Mouse (Mus musculus): ENCODE measurements at regions not wholly inside any gene's neighbourhood (a gene's known extent, or its start where the extent isn't known, plus 50 kb on each side); places are given as distances from the start of the nearest gene placed in this dataset.
A peak's percentile ranks its signal among the peaks of the same experiment; 100 is the strongest.

DNA sequence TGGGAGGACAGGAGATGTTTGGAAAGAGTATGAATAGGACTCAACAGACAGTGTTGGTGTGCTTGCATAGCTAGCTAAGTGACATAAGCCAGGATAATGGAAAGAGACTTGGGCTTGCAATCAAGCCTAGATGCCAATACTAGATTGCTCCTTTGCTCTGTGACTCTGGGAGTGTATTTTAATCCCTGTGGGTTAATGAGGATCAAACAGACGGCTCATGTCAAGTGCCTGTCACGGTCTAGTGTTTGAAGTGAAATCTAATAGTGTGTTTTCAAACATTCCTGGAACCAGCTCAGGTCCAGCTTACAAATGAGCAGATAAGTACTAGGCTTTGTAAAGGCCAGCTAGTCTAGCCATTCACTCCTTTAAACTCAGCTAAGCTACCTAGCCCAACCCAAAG, 64.1 kb upstream of the Ranbp3l start:
- no peak for DNase-seq (ENCODE audit: low spot score in 2 of 2)

DNA sequence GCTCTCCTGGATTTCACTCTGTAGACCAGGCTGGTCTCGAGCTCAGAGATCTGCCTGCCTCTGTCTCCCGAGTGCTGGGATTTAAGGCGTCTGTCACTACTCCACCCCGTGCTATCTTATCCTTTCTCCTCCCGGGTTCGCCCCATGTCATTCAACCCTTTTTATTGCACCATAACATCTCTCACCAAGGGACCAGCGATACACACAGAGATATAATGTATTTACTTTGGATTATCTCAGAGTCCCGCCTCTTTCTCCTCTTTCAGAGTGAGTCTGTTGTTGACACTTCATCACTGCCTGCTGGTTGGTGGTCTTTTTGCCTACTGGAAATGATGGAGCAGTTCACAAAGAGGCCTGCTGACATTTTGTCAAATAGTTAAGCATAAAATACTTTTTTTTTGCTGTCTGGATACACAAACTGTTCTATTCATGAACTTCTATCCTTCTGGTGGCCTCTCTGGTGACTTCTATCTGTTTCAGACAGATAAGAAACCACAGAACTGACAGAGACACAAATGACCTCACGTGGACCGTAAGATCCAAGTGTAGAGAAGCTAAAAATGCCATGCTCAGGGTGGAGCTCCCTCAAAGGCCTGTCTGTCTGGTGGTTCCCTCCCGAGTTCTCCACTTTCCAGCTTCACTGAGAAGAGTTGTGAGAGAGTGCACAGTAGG, 70.1 kb upstream of the Ranbp3l start:
- DNase-seq (ENCODE audit: low spot score in 2 of 2), result no peak

DNA sequence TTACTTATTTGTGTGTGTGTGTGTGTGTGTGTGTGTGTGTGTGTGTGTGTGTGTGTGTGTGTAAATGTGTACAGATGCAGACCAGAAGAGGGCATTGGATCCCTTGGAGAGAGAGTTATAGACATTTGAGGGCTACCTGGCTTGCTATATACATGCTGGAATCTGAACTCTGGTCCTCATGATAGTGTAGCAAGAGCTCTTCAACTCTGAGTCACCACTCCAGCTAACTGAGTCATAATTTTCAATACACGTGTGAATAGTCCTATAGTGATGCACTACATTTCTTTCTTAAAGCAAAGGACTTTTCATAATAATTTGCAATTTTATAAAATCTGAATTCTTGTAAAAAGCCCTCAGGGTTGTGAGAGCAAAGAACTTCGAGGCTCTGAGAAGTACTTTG, 70.9 kb upstream of the Ranbp3l start:
- DNase-seq (ENCODE audit: low spot score in 2 of 2), result no peak

DNA sequence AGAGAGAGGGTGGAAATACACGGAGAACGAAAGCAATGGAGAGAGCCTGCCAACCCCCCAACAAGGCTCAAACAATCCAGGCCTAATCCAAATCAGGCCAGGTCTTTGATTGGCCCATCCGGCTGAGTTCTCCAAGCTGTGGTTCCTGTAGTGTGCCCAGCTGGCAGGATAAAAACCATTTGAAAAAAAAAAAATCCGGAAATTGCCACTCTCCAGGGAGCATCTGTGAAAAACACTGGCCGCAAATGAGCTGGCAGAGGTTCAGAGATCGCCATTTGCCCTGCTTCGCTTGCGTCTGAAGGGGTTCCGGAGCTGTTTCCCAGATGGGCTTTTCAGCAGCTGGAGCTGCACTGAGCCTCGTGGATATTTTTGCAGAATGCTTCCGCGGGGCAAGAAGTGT, 71.4 kb upstream of the Ranbp3l start:
- peak; percentile 16 to 63 for DNase-seq (ENCODE audit: low spot score in 2 of 2)

DNA sequence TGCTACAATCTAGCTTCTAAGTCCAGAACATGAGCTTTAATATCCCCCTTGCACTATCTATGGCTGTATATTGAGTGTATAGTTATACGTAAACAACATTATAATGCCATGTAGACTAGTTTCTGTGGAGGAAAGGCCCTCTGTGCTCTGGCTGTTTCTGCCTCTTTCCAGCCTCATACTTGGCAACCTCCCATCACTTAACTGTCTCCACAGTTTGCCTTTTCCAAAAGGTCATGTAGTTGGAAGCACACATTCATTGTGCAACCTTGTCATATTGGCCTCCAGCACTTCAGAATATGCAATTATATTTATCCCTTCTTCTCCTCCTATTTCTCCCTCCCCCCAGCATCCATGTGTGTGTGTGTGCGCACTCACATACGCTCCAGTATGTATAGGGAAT, 82.2 kb upstream of the Ranbp3l start:
- DNase-seq (ENCODE audit: low spot score in 2 of 2), result no peak

DNA sequence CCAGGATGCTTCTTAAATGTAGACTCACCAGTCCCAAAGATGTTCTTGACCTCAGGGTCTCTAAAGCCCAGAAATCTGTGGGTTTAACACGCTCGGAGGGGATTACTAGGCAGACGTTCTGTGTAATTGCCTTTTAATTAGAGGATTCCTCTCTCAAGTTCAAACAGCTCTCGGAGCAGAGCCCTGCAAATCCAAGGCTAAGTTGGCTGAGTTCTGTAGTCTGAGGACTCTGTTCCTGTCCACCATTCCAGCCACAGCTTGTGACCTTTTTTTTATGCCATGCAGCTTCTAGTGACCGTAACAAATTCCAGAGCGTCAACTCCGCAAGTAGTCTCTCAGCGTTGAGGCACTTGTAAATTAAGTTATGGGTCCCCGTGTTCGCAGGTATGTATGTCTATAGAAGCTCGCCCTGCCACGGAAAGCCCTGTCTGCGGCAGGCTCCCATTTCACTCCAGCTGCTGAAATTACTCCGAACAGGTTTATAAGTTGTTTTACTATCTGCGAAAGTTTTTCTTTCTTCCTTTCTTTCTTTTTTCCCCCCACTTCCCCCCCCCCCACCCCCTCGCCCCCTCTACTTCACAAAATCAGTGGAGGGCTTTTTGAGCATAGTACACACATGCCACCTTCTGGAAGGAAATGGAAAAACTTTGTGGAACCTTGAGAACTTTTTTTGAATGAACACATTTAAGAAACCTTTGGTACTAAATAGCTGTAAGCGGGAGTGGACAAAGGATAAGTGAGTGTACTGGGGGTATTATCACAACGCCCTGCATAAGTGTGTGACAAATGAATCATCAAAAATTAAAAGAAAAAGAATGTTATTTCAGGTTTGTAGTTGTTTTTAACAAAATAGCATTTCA, 82.9 kb upstream of the Ranbp3l start:
- peak in 1 of 2 experiments; percentile 20 for DNase-seq (ENCODE audit: low spot score in 2 of 2)

DNA sequence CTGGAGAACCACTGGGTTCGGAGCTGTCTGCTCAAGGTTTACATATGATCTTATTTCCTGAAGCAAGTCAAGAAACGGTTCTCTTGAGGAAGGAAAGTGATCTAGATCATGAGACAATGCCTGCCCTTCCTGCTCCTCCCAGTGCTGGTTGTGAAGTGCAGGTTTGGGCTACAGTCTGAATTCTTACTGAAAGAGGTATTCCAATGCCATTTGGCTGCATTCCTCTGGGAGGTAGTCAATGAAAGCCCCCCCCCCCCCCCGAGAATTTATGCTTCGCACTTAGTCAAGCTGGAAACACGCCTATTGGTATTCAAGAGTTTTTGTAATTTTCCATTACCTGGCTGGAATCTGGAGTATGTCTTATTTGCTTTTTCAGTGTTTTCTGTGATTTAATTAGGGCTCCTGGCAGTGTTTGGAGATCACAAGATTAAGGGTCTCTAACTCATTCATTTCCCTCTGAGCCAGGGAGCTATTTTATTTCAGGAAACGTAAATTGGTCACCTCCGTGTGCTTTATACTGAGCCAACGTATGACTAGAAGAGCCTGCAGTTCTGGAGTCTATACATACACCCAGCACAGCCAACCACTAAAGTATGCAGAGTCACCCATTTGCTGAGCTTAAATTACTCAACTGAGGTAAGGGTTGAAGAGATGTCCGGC, 84.7 kb upstream of the Ranbp3l start:
- no peak for DNase-seq (ENCODE audit: low spot score in 2 of 2)

DNA sequence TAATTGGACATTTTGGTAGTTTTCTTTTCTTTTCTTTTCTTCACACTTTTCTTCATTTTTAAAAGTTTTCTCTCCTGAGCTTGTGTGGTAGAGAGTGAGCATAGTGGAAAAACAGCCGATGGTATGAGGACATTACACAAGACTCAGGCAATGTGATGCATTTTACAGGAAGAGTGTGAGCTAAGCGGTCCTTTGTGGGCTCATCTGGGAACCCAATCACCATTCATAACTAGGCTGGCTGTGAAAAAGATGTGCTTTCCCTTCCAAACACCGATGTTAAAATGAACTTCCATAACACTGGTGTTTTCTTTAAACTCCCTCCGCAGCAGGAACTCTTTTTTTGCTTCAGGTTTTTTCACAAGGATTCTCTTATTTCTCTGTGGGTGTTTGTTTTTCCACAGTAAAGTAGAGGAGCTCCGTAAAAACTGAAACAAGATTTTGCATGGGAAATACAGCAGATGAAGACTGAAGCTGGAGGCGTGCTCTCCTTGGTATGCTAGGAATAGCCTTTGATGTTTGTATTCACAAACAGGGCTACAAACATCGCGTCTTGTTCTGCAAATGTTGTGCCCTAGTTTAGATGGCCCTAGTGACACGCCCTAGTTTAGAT, 92.8 kb upstream of the Ranbp3l start:
- DNase-seq (ENCODE audit: low spot score in 2 of 2), result peak in 1 of 2 experiments; percentile 41

DNA sequence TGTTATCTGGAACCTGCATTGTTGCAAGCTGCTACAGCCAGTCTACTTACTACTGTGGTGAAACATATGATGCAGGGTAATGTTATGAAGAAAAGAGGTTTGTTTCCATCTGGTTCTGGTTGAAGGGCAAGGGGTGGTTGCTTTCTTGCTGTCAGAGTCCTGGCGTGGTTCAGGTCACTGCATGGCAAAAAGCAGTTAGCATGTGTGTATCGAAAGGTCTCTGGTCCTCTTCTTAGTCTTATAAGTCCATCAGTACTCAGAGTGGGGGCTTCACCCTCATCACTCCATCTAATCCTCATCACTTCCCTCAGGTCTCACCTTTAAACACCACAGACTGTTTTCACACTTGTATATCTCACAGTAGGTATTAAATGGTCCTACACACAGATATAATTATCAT, 99.7 kb upstream of the Ranbp3l start:
- DNase-seq (ENCODE audit: low spot score in 2 of 2), result no peak

DNA sequence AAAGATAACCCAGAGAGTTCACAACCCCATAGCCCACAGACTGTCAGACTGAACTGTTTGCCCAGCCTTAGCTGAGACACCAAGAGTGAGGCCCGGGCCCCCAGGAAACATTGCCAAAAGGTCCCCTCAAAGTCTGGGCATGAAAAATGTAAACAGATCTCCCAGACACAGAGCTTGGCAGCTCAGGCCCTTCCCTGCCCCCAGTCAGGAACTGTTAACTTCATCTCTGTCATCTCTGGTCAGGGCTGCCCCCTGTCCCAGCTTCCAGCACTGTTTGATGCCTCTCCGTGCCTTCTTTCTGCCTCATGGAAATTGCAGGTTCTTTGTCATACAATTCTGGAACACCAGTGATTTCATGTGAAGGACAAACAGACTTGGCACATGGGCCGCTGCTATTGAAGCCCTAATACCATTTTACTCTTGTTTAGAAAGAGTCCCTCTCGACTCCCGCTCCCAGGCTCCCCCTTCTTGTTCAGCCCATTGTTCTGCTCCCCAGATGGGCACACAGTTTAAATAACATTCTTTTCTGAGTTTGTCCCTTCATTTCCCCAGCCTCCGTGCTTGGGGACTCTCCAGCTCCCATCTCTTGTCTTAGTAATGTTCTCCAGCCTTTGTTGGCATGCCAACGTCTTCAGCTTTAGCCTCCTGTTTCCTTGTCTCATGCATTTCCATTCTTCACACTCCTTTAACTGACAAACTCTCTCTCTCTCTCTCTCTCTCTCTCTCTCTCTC, 100.4 kb upstream of the Ranbp3l start:
- DNase-seq (ENCODE audit: low spot score in 2 of 2), result no peak

DNA sequence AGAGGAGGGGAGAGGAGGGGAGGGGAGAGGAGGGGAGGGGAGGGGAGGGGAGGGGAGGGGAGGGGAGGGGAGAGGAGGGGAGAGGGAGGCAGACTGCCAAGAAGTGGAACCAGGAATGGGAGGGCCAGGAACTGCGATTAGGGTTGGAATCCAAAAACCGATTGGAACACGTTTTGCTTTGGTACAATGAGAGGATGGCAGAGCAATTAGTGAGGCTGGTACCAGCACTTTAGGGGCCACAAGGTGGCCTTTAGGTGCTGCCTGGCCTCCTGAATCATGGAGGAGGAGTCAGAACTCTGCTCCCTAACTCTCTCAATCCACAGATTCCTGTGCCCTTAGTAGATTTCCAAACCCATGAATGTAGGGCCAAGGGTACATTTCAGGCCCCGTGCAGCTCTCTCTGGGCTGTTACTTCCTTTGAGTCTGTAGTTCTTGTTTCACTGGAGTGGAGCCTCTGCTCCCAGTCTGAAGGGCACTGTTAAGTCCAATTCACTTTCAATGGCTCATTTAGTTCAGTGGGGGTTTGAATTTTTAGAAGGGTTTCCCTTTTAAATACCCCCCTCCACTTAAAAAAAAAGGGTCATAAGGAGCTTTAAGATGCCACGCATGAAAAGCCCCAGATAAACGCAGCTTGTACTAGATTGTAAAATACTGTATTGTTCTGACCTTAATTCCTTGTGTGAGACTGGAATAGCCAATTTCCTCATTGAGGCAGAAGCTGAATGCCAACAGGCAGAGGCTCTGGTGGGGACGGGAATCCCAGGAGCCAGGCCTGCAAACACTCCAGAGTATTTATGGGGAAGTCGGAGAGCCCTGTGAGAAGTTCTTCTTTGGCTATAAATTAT, 102.4 kb upstream of the Ranbp3l start:
- no peak for DNase-seq (ENCODE audit: low spot score in 2 of 2)

DNA sequence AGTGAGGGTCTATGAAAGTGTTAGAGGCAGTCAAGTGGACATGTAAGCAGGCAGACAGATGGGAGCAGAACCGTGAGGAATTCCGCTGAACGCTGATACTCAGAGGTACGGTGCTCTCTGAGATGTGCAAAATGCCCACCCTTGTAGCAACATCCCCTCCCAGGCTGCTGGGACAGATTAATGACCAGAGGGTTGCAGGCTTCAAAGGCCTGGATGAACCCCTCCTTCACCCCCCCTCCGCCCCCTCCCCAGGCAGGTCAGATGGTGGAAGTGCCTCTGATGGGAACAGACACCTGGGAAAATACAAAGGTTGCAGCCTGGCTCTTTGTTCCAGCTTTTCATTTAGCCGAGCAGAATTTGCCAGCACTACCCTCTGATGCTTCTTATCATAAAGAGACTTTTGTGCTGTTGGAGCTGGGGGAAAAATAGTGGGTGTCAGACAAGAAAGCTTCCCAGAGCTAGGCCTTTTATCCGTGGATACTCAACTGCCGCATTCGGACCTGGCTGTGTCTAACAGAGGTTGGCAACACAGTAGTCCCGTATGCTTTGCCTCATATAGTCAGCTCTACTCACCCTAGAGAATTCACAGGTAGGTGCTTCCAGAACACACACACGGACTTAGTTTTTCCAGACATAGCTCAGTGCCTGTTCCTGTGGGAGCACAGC, 111.2 kb upstream of the Ranbp3l start:
- DNase-seq (ENCODE audit: low spot score in 2 of 2), result no peak

DNA sequence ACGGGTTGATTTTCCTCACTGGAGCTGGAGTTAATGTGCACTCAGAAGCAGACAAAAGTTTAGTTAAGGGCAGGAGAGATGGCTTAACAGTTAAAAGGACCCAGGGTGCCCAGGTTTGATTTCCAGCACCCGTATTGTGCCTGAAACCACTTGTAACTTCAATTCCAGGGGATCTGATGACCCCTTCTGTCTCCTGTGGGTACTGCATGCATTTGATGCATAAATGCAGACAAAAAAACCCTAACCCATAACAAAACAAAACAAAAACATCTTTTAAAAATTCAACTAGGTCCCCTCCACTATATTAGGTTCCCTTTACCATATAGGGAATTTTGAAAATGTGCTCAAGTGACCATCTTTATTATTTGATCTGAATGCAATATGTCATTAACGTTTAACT, 112.2 kb upstream of the Ranbp3l start:
- DNase-seq (ENCODE audit: low spot score in 2 of 2), result no peak

DNA sequence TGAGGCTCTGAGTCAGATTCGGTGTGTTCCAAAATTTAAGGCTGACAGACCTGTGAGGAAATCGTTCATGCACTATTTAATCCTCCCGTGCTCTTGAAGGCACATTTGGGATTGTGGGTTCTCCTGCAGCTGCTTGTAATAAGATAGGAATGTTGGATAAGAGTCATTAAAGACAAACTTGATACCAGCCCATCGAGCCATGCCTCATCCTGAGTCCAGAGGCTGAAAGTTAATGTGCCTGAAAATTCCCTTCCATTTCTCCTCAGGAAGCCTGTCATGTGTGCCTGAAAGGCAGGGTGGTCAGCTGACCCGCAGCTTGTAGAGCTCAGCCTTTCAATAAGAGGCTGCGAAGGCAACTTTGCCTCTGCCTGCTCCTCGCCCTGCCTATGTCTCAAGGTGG, 113.4 kb upstream of the Ranbp3l start:
- no peak for DNase-seq (ENCODE audit: low spot score in 2 of 2)

DNA sequence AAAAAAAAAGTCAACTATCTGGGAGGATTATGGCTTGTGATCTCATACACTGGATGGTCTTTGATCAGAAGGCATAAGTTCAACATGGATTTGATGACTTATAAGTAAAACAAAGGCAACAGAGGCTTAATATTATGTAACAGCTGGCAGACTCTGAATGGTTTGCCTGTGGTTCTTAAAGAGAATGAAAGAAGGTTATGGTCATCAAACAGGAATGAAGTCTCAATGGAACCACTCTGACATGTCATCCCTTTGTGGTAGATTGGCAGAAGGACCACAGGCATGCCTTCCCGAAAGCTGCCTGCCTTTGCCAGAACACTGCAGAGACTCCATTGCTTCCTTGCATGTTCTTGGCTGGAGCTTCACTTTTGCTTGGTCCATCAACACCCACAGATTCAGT, 116.8 kb upstream of the Ranbp3l start:
- DNase-seq (ENCODE audit: low spot score in 2 of 2), result no peak

DNA sequence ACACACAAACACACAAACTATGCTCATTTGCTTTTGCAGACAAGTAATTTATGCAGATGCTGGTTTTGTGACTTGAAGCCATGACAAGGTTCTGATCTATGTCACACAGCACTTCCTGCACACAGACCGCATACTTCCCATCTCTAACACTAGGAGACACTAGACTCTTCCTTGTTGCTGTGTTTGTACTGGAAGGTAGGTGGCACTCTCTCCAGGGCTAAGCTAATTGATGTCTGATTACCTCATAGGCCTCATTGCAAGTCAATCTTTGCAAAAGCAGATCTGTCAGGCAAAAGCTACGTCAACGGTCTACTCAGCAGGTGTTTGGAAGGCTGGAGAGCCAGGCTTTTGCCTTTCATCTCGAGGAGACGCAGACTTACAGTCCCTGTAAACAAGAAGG, 118.3 kb upstream of the Ranbp3l start:
- no peak for DNase-seq (ENCODE audit: low spot score in 2 of 2)

DNA sequence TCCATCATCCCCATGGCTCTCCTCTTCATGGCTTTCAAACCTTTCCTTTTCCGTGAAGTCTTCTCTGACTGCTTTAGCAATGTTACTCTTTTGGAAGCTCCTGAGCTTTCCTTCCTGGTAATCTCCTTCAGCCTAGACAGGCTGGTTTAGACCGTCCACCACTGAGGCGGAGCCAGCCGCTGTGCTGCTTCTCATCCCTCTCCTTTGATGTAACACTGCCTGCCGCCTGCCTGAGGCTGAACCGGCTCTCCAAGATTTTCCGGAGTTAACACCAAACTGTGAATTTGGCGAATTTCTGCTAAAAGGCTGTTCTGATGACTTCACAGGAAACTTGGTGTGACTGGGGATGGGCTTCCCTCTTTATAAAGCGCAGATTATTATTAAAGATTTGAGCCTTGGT, 125.6 kb upstream of the Ranbp3l start:
- no peak for DNase-seq (ENCODE audit: low spot score in 2 of 2)

DNA sequence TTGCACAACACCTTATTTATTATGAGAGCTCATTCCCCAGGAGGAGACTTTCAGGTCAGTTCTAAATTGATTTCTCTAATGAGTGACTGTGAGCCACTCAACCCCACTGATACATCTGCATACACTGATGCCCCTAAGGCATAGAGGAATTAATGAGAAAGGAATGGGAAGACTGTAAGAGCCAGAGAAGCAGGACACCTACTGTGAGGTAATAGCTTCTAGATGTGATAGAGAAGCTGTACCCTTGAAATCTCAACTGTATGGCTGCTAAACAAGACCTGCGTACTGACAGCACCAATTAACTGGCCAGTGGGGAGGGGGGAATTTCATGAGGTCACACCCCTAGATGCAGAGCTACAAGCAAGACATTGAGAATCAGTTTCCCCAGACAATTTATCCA, 128.3 kb upstream of the Ranbp3l start:
- no peak for DNase-seq (ENCODE audit: low spot score in 2 of 2)

DNA sequence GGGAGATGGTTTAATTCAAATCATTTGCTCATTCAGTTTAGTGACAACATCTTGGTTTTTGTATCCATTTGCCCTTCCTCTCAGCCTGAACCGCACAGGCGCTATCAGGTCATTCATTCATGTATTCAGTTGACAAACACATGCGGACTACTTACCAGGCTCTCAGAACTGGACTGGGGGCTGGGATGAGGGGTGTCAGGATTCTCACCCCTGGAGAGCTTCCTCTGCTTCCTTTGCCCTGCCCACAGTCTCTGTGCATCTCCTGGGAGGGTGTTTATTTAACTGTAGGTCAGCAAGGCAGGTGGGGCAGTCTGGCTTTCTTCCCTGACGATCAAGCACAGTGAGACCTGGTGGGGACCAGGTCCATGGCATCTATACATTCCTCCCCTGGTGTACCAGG, 123.6 kb upstream of the Slc1a3 start:
- no peak for DNase-seq (ENCODE audit: low spot score in 2 of 2)

DNA sequence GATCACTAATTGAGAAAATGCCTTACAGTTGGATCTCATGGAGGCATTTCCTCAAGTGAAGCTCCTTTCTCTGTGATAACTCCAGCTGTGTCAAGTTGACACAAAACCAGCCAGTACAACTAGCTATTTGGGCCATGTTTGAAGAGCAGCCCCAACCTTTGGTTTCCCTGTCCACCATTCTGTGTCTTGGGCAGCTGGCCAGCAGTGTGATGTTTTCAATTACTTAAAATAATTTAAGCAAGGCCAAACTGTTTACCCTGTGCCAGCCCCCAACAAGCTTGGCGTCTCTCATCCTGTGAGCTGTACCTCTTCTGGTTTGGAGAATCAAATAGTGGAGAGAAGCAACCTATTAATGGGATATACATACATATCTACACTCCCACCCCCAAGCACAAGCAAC, 122.4 kb upstream of the Slc1a3 start:
- no peak for DNase-seq (ENCODE audit: low spot score in 2 of 2)
